Mouse (Mus musculus) CH12.LX (cell line): ENCODE data around the gene Cdk16.

ENCODE experiments used
- CTCF ChIP-seq, 2 experiments: IDR thresholded peaks in 1 of 2; conservative IDR thresholded peaks in 1 of 2; 2 replicates each; pipeline ENCODE4 v1.5.1; 2011 to 2012; ENCODE audit warnings: low read depth in 2 of 2, low read length in 2 of 2, improper control_type of control experiment in 1 of 2, inconsistent platforms in 1 of 2, mild to moderate bottlenecking in 1 of 2, moderate library complexity in 1 of 2
- EP300 ChIP-seq: IDR thresholded peaks from 2 replicates; pipeline ENCODE4 v1.6.1; 2011; ENCODE audit warnings: low read length, improper control_type of control experiment
- ETS1 ChIP-seq: conservative IDR thresholded peaks from 2 replicates; pipeline ENCODE4 v1.6.1; 2012; ENCODE audit warnings: low read depth, mild to moderate bottlenecking, inconsistent platforms, low read length, improper control_type of control experiment, moderate library complexity
- JUN ChIP-seq: IDR thresholded peaks from 2 replicates; pipeline ENCODE4 v1.6.1; 2011; ENCODE audit warnings: low read depth, mild to moderate bottlenecking, low read length, improper control_type of control experiment, moderate library complexity; ENCODE audit not compliant: insufficient read depth
- JUND ChIP-seq: conservative IDR thresholded peaks from 2 replicates; pipeline ENCODE4 v1.6.1; 2011; ENCODE audit warnings: low read depth, low read length, improper control_type of control experiment
- MAX ChIP-seq: IDR thresholded peaks from 2 replicates; pipeline ENCODE4 v1.6.1; 2011; ENCODE audit warnings: low read length, improper control_type of control experiment
- MEF2A ChIP-seq: IDR thresholded peaks from 2 replicates; pipeline ENCODE4 v1.6.1; 2014; ENCODE audit warnings: low read depth, mild to moderate bottlenecking, inconsistent platforms, low read length, improper control_type of control experiment, borderline replicate concordance
- POLR2A ChIP-seq: IDR thresholded peaks from 2 replicates; pipeline ENCODE4 v1.6.1; 2011; ENCODE audit warnings: low read depth, mild to moderate bottlenecking, improper control_type of control experiment, low read length
- SMC3 ChIP-seq: IDR thresholded peaks from 2 replicates; pipeline ENCODE4 v1.6.1; 2011; ENCODE audit warnings: low read depth, low read length, improper control_type of control experiment
- TBP ChIP-seq: conservative IDR thresholded peaks from 2 replicates; pipeline ENCODE4 v1.6.1; 2011; ENCODE audit warnings: low read depth, low read length, improper control_type of control experiment
- TCF12 ChIP-seq: IDR thresholded peaks from 2 replicates; pipeline ENCODE4 v1.6.1; 2014; ENCODE audit warnings: low read depth, mild to moderate bottlenecking, inconsistent platforms, low read length, improper control_type of control experiment
- USF1 ChIP-seq: IDR thresholded peaks from 2 replicates; pipeline ENCODE4 v1.6.1; 2014; ENCODE audit warnings: low read depth, mild to moderate bottlenecking, inconsistent platforms, low read length, improper control_type of control experiment
- ZC3H11A ChIP-seq: IDR thresholded peaks from 2 replicates; pipeline ENCODE4 v1.6.1; 2012; ENCODE audit warnings: low read depth, mild to moderate bottlenecking, inconsistent platforms, low read length, improper control_type of control experiment
- ZNF384 ChIP-seq: IDR thresholded peaks from 2 replicates; pipeline ENCODE4 v1.6.1; 2012; ENCODE audit warnings: low read depth, low read length, improper control_type of control experiment, inconsistent platforms

DNA sequence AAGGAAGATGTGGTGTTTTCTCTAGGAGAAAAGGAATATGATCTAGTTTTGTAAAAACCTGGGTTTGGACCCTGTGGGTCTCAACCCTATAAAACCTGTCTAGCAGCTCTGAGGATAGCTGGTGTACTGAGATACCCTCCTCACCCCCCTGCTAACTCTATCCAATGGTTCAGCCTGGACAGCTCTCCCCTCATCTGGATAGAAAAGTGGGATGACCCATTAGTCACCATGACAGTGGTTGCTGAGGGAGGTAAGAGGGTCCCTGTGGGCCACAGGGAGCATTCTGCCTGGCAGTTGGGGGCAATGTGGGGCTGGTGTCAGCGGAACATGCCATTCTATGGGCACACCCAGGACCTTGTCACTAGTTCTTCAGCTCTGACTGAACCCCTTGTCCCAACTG, 4.9 kb downstream of the Cdk16 start:
- TF ChIP-seq EP300, result no peak
- no peak for TF ChIP-seq POLR2A
- no peak for TF ChIP-seq TCF12
- no peak for TF ChIP-seq JUND
- no peak for TF ChIP-seq TBP
- TF ChIP-seq CTCF (conservative IDR thresholded peaks at IDR 0.05 in 1 of 2, IDR thresholded peaks at IDR 0.05 in 1 of 2; ENCODE audit: low read depth in 2 of 2, low read length in 2 of 2), result no peak
- TF ChIP-seq SMC3, result no peak
- TF ChIP-seq USF1, result no peak
- TF ChIP-seq ZC3H11A, result no peak
- no peak for TF ChIP-seq ETS1
- TF ChIP-seq ZNF384, result no peak
- TF ChIP-seq MAX, result no peak
- no peak for TF ChIP-seq JUN
- TF ChIP-seq MEF2A, result no peak
